Mouse (Mus musculus) inflammation-experienced regulatory T-cells, adult 16 weeks (primary cell): ENCODE data around the gene Poglut1. TPM values are rescaled to one million over a fixed set of nuclear protein-coding genes. Genes with fewer than 3 reads are reported as not detected.

Experiments used
- polyA plus RNA-seq: library from polyadenylated mRNA; unstranded; fragments of 100-300 nt; shearing (Covaris generic); gene quantifications from one replicate; pipeline ENCODE4 v1.2.1, GENCODE M21; 2017

Gene Poglut1
- 61.5 TPM for polyA plus RNA-seq

DNA sequence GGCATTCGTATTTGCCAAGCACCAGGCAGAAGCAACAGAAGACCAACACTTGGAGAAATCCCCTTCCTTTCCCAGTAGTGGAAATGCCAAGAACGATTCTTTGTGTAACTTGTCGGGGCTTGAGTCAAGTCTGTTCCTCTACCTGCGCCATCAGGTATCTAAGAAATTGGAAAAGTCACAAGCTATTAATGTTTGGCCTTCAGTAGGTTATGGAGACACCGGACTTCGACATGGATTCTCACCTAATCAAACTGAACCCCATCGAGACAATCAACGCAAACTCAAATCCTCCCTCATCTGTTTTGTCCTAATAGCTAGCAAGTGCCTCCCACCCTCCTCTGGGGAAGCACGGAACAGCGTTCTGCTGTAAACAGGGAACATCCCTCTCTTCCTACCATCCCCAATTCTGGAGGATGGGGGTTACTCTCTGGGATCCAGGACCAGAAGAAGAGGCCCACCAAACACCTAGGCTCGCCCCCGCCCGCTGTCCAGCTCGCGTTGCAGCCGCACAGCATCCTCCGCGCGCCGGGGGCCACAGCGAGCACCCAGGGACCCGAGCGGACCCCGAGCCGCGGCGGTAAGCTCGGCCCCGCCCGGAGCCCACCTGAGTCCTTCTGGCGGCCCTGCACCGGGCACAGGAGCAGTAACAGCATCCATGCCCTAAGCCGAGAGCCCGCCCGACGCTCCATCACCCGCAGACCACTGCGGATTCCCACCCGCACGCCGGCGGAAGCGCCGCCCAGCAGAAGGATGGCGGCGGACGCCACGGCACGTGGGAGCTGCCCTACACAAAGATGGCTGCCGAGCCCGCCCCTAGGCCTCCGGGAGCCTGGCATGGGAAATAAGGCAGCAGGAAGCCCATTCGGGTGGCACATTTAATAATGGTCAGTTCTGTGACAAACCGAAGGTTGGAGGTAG, at the start of gene Poglut1:
Gene Poglut1, minus strand, starts transcription at position 780 of the 918 bp plus-strand sequence.

GRCm38 (mm10) chr16:38558221-38558748, 8.2 kb upstream of the Poglut1 start, which contains the start of gene Tmem39a:
TSS of gene Tmem39a (plus strand) at chr16:38558698.

DNA sequence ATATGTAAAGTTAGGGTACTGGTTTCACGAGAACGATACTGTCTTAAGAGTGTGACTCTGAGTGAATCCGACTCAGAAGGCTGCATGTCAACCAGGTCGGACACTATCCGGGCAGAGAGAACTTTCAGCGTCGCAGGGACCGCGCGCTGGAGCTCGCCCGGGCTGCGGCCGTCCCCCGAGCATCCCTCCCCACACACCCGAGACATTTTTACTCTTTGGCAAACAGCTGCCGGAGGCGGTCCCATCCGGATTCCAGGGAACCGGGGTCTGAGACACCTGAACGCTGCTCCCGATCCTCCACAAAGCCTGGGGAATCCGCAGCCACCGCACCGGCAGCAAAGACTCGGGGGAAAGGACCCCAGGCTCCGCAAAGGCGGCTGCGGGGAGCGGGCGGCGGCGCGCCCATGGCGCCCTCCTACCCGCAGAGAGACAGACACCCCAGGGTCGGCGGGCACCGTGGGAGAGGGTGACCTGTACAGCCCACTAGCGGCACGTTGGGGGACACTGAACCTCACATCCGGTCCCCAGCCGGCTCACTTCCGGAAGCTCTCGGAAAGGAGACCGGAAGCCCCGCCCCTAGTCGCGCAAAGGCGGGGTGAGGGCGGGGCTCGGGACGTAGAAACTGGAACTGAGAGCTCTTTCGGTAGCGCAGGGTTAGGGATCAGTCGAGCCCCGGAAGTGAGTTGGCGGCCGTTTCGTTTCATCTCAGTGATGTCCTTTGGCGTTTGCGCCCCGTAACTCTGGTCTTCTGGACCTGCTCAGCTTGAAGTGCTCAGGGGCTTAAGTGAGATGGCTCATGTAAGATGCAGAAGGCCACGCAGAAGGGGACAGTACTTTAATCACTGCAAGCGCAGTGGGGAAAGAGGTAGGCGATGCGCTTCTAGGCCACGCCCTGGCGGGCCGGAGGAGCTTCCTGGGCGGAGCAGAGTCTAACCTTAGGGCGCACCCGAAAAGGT, 27.7 kb downstream of the Poglut1 start, which contains the start of gene Timmdc1:
Gene Timmdc1, minus strand, starts transcription at position 535 of the 956 bp plus-strand sequence.

Other genes starting within 250 kb of the Poglut1 start
- not detected for gene Maats1, start 208.1 kb downstream of the Poglut1 start, polyA plus RNA-seq
- 201 TPM for gene Cox17, start 203.3 kb downstream of the Poglut1 start, polyA plus RNA-seq
- gene Gm21987, start 203.2 kb downstream of the Poglut1 start, polyA plus RNA-seq = not detected
- 1.1 TPM for gene Popdc2, start 188.0 kb downstream of the Poglut1 start, polyA plus RNA-seq
- not detected for gene Pla1a, start 117.1 kb downstream of the Poglut1 start, polyA plus RNA-seq
- gene Adprh, start 97.6 kb downstream of the Poglut1 start, polyA plus RNA-seq = 132 TPM
- gene Cd80, start 94.7 kb downstream of the Poglut1 start, polyA plus RNA-seq = 3.9 TPM
- 10.8 TPM for gene Timmdc1, start 27.6 kb downstream of the Poglut1 start, polyA plus RNA-seq
- 53.7 TPM for gene Tmem39a, start 8.4 kb upstream of the Poglut1 start, polyA plus RNA-seq
- 57.9 TPM for gene Arhgap31, start 163.0 kb upstream of the Poglut1 start, polyA plus RNA-seq
- 12.0 TPM for gene B4galt4, start 192.0 kb upstream of the Poglut1 start, polyA plus RNA-seq